Mouse (Mus musculus): ENCODE data around the gene Slc9a6.

The Slc9a6 gene

DNA sequence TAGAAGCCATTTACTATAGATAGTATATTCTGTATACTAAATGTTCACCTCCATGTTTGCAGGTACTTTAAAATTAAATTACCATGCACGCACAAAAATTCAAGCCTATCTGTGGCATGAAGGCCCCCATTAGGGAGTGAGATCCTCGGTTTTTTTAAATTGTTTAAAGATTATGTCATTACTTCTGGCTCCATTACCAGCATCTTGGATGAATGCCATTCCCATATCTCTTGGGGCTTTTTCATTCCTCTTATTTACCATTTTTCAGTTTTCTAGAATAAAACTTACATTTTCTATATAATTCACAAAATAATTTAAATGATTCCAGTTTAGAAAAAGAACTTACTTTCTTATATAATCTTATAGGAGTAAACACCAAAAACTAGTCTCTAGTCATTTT, 46.1 kb downstream of the Slc9a6 start:
- CTCF ChIA-PET, result no interaction called here
- POLR2A ChIA-PET, result no interaction called here

DNA sequence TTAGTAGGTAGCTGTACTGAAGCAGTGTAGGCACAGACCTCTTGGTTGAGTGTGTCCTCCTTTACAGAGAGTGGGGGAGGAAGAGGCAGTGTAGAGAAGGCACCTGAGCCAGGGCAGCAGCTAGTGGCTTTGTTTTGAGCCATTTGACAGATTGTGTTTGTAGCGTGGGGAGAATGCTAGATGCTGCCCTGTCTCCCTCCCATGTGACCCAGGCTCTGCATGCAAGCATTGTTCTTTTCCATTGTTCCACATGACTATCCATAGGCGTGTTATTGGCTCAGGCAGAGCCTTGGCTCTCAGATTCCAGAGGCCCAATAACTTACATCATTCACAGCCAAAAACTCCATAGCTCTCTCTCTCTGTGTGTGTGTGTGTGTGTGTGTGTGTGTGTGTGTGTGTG, 49.7 kb downstream of the Slc9a6 start:
- POLR2A ChIA-PET, result no interaction called here
- CTCF ChIA-PET, result no interaction called here

DNA sequence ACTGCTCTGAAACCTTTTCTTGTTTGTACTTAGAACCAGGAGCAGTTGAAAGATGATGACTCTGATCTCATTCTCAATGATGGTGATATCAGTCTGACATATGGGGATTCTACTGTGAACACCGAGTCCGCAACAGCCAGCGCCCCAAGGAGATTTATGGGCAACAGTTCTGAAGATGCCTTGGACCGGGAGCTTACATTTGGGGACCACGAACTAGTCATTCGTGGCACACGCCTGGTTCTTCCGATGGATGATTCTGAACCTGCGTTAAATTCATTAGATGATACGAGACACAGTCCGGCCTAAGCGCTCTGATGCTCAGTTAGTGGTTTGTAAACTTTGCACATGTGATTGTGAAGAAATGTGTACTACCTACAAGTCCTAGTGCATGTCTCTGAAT, 51.6 kb downstream of the Slc9a6 start:
- CTCF ChIA-PET, result no interaction called here
- POLR2A ChIA-PET, result no interaction called here

DNA sequence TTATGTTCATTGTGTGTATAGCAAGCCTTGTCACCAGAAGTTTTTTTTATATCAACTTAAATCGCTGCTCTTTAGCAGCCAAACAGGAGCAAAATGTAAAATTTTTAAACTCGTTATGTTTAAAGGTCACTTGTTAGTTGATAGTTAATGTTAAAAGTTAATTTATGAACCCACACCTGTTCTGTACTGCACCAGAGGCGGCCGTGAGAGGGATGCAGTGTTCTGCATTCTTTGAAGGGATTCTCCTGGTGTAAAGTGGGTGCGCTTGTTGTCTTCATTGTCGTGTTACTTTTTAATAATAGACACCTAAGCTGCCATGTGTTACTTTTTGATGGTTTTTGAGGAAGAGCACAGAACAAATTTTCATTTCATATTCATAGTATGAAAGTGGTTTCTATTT, 52.8 kb downstream of the Slc9a6 start:
- ChIA-PET CTCF (no interaction called here), POLR2A (no interaction called here)

DNA sequence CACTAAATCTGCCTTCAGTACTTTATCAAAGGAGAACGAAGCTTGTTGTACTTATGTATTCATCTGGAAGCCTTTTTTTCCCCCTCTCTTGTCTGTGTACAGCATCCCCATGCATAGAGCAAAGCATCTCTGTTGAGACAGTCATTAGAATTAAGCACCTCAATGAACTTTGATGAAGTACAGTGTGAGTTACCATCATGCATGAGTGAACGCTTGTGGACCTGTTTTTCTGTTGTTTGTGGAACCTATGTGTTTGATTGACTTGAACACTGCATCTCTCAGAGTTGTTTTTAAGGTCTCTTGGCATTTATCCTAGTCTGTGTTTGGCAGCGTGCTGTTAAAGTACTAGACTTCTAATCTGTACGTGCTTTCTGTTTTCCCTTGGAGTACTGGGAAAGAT, 53.8 kb downstream of the Slc9a6 start:
- CTCF ChIA-PET, result no interaction called here
- POLR2A ChIA-PET, result no interaction called here

DNA sequence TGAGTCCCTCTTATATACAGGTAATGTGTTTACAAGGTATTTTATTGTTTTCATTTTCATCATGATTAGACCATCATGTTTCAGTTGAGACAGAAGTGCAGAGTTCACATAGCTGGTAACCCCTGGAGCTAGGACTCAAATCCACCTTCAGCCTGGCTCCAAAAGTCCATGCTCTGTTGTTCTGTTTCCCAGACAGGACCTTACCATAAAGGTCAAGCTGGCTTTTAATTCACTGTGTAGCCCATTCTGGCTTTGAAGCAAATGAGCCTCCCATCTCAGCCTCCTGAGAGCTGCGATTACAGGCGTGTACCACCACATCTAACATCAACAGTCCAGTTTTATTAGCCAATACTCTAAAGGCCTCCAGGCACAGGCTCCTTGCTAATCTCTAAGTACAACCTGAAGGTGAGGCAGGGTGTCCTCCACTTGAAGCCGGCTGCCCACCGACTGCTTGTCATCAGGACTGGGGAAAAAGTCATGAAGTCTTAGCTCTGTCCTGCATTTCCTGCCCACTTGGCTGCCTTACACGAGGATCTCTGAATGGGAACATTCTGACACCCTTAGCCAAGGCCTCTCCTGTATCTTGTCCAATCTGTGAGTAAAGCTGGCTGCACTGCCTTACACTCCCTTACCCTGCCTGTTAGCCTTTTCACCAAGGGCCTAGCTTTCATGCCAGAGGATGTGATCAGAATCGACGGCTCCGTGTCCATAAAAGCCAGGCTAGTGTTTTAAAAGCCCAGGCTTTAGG, 55.8 kb downstream of the Slc9a6 start:
- CTCF ChIA-PET, result no interaction called here
- POLR2A ChIA-PET, result no interaction called here

DNA sequence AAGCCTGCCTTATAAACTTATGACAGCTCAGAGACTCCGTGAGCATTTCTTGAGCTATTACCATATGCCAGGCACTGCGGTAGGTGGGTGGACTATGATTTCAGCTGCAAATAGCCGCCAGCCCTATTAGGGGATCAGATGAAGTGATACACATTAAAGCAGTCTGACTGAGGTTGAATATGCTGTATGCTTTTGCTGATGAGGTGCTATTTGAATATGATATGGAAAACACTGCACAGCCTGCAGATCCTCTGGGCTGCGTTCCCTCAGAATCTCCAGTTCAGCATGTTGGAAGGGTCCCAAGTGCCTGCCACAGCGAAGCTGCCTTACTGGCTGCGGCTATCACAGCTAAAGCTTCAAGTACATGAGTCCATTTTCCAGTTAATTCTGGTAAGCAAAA, 57.7 kb downstream of the Slc9a6 start:
- ChIA-PET CTCF (interaction anchor here in 2 of 4 experiments (0.7 to 0.8 kb wide), 2 partner anchors 17 to 89 kb away, joined by 3 to 5 read pairs; no protein-coding TSS in a partner anchor), POLR2A (interaction anchor here in 1 of 4 experiments (0.7 kb wide), 1 partner anchor 628 kb away, joined by 3 read pairs; no protein-coding TSS in a partner anchor)

DNA sequence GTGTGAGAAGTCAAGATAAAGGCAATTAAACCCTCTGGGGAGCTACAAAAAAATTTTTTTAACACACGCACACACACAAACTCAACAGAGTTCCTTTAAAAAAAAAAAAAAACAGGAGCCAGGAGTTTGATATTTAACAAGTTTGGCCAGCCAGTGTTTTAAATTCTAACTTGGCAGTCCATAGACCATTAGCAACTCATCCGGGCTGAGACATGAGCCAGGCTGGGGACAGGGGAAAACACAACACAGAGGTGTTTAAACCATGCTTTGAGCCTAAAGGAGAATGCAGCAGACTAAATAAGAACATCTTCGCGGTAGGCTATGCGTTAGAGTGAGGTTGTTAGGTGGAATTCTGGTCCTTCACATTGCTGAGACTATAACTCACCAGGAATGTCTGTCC, 58.5 kb downstream of the Slc9a6 start:
- ChIA-PET POLR2A (no interaction called here), CTCF (no interaction called here)

DNA sequence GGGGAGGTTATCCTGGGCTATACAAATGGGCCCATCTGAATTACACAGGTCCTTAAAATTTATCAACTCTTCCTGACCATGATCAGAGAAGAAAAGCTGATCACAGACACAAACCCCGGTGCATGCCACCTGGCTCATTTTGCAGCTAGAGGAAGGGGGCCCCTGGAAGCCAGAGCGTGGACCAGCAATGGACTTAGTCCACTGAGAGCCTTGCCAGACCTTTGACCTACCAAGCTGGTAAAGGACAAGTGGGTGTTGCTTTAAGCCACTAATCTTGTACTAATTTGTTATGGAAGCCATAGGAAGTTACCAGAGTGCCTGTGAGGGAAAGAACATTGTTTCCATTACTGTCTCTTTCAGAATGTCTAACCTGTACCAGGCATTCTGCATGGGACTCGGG, 58.9 kb downstream of the Slc9a6 start:
- POLR2A ChIA-PET, result no interaction called here
- CTCF ChIA-PET, result no interaction called here

DNA sequence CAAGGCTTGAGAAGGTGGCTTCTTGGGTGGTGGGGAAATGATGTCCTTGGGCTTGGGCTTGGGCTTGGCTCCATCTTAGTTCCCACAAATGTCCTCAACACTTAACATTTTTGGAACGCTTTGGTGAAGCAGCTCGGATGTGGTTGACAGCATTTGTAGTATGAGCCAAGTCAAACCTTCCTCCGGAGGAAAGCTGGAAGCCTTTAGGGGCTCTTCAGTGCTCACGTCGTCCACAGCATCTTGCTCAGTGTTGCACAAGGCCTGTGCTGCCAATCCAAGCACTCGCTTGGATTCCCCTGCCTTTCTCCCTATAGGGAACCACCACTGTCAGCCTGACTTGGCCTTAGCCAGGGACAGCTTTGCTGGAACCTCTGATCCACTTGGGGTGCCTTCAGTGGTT, 66.0 kb downstream of the Slc9a6 start:
- CTCF ChIA-PET, result no interaction called here

DNA sequence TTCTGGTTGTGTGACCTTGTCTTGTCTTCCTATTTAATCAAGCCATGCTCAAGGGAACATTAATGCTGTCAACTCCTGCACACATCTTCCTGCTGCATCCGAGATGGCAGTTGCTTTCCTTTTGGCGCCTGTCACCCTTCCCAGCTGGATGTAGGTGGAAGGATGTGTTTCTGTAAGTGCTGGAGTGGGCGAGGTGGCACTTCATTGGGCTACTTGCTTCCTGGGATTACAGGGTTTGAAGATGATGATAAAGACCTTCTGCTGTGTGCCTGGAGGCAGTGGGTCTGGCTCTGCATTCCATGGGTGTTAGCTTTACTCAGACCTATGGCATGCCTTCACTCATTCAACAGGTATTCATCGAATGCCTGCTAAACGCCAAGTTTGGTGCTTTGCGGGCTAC, 68.2 kb downstream of the Slc9a6 start:
- ChIA-PET CTCF (no interaction called here), POLR2A (no interaction called here)

More for the DNA sequence above, 66.0 kb downstream of the Slc9a6 start:
- POLR2A ChIA-PET, result interaction anchor here in 1 of 4 experiments (0.5 kb wide), 1 partner anchor 61 kb away, joined by 3 read pairs; no protein-coding TSS in a partner anchor

DNA sequence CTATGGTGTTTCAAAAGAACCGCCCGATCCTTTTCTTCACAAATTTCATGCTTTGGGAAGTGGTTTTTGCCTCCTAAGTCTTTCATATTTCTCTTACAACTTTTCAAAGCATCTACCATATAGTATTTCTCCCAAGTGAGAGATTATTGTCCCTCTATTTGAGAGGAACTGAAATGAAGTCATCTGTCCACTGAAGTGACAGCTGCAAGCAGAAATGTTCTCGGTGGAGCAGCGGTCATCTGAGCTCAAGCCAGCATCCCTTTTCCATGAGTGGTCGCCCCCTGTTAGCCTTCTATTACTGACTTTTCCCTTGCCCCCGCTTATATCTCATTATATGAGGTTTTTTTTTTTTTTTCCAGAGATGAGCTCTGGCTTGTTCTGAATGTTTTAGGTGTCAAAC, 69.5 kb downstream of the Slc9a6 start:
- CTCF ChIA-PET, result no interaction called here

DNA sequence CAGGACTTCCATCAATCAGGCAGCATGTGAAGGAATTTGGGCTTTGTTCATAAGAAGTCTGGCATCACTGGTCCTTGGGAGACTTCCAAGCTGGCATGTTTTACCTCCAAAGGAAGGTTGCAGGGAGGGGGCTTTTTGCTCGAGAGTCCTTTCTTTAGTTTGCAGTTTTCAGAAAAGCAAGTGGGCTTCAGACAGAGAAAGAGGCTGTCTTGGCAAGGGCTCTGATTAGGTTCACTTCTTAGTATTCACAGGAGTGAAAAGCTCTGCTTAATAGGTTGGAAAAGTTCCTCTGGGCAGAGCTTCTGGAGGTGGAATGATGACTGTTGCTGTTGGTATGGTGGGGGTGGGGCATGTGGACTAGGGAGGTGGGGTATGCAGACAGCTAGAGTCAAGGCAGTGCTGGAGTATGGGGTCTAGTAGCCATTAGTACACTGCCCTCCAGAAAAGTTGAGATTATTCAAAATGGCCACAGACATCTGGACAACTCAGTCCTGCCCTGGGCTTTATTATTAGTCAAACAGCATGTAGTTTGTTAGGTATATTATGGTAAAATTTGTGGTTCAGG, 72.7 kb downstream of the Slc9a6 start:
- ChIA-PET POLR2A (no interaction called here), CTCF (interaction anchor here in 1 of 4 experiments (0.7 kb wide), 1 partner anchor 70 kb away, joined by 6 read pairs; no protein-coding TSS in a partner anchor)

More for the DNA sequence above, 69.5 kb downstream of the Slc9a6 start:
- POLR2A ChIA-PET, result interaction anchor here in 1 of 4 experiments (1.1 kb wide), 1 partner anchor 12 kb away, joined by 3 read pairs; no protein-coding TSS in a partner anchor

DNA sequence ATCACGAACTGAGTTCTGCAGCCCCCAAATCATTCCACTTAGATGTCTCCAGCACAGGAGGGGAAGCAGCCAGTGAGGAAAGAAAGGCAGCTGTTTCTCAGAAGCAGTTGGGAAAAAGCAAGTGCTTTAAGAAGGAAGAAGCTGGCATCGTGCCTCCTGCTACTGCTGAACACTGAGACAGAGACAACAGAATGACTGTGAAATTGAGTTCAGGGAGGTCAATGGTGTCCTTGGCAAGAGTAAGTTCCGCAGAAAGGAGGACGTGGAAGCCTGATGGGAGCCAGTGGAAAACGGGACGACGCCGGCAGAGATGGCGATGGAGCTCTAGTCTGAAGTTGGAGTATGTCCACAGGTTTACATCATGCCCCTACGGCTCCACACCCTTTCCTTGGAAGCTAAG, 74.0 kb downstream of the Slc9a6 start:
- POLR2A ChIA-PET, result no interaction called here
- CTCF ChIA-PET, result no interaction called here

DNA sequence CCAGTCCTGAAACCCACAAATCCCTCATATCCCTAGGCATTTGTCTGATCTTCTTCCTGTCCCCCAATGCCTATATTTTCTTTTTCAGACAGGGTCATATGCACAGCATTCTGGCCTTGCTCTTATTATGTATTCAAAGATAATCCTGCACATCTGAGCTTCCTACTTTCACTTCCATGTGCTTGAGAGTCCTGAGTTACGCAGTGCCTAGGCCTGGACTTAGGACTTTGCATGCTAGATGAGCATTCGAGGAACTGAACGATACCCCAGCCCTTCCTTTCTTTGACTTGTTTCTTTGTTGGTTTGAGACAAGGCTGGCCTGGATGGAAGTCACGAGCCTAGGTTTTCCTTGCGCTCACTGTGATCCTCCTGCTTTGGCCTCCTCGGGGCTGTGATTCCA, 83.0 kb downstream of the Slc9a6 start:
- POLR2A ChIA-PET, result no interaction called here

DNA sequence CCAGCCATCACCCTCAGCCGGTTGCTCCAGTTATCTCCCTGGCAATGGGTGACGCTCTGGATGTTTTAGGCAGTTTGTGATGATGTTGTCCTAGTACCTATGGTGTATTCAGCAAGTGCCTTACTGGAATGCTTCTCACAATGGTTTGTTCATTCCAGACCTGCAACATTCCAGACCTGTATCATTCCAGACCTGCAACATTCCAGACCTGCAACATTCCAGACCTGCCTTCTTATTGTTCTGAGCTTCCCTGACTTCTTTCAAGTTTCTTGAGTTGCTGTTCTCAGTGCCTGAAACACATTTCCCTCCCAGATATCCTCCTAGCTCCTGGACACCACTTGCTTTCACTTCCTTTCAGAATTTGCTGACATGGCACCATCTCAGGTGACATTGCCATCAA, 85.0 kb downstream of the Slc9a6 start:
- POLR2A ChIA-PET, result no interaction called here
- CTCF ChIA-PET, result no interaction called here

More for the DNA sequence above, 83.0 kb downstream of the Slc9a6 start:
- CTCF ChIA-PET, result no interaction called here

DNA sequence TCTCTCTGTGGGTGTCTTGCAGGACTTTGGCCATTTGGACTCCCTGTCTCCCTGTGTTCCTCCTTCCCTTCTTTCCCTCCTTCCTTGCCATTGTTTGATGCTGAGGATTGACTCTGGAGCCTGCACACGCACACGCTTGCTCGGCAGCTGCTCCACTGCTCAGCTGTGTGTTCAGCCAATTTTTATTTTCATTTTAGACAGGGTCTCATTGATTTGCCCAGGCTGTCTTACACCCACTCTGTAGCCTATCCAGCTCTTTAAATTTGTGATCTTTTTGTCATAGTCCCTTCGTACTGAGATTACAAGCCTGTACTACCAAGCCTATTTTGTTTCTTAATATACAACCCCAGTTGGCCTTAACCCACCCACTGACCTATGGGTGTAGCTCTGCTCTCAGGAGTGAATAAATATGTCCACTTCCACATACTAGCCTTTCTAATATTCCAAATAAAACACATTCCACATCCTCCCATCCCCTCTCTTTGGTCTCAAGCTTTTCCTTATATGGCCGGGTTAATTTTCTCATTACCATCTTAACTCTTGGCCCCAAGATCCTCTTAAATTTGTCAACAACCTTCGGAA, 87.7 kb downstream of the Slc9a6 start:
- ChIA-PET CTCF (no interaction called here), POLR2A (interaction anchor here in 1 of 4 experiments (1.1 kb wide), 1 partner anchor 88 kb away, joined by 3 read pairs; the partner anchor contains the start of gene Slc9a6)

DNA sequence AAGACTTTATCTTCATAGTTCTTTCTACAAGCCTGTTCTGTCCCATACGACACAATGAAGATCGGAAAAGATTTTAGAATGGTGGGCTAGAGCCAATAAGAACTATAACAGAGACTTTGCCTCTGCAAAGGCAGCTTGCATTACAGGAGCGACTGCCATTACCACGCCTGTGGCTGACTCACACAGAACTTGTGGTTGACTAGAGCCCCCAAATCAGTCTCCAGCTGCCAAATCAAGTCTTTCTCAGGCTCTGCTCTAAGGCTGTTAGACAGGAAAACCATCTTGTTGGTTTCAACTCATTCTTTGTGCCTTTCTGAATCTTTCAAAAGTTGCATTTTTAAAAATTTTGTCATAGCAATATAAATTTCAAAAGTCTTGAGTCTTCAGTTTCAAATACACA, 88.3 kb downstream of the Slc9a6 start:
- CTCF ChIA-PET, result no interaction called here
- POLR2A ChIA-PET, result interaction anchor here in 1 of 4 experiments (0.5 to 1.1 kb wide), 2 partner anchors 28 to 89 kb away, joined by 3 read pairs; partner anchors contain the start of gene Slc9a6

DNA sequence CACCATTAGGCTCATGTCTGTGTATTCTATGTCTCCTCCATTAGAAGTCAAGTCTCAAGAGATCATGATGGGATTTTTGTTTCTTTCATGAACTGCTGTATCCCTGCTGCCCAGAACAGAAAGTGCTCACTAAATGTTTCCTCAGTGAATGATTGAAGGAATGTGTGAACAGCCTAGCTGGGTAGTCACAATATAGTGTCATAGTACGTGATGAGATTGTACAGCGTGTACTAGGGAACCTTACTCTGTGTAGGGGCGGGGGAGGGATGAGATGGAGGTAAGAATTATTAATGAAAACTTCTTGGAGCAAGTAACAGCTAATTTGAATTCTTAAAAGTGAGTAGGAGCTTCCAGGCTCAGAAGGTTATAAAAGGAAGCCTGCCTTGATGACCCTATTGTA, 91.7 kb downstream of the Slc9a6 start:
- POLR2A ChIA-PET, result no interaction called here
- CTCF ChIA-PET, result interaction anchor here in 1 of 4 experiments (0.7 kb wide), 1 partner anchor 90 kb away, joined by 3 read pairs; no protein-coding TSS in a partner anchor

DNA sequence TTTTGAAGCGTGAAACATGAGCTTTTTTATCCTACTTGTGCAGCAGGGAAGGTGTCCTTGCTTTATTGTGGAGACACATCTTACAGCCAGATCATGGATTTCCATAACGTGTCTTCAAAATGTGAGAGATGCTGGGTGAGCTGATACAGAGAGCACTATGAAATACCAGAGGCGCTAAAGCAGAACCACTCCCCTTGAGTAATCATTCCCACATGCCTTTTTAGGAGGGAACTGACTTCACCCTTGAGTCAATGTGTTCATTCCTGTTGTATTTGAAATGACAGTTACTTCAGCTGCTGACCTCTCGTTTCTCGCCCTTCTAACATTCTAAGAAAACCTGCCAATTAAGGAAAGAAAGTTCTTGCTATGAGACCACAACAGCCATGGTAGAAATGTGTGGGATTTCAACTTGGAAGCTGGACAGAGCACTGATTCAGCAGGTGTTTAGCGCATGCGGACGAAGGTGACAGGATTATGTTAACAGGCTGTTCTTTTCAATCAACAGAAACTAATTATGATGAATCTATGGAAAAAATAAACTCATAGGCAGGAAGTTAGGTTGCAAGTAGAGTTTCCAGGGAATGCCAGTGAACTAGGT, 94.5 kb downstream of the Slc9a6 start:
- POLR2A ChIA-PET, result no interaction called here
- CTCF ChIA-PET, result interaction anchor here in 1 of 4 experiments (1.2 kb wide), 1 partner anchor 8 kb away, joined by 4 read pairs; no protein-coding TSS in a partner anchor

Measured in embryonic stem cell, embryonic (primary cell).